Mouse (Mus musculus) Patski (cell line): Measurements from ENCODE around the gene Rnf114. TPM values are rescaled to one million over a fixed set of nuclear protein-coding genes. Genes with fewer than 3 reads are reported as not detected.

ENCODE experiments used
- ATAC-seq: fragments of 100-300 bp; one replicate; pipeline ENCODE4 v1.8.0; 2021
- CTCF ChIA-PET: fragments of 350-600 bp; sonication (Branson Sonifier 250); formaldehyde crosslinking; loops from one replicate; lab custom pipeline; 2022; ENCODE audit warnings: inconsistent platforms; lab: Charles Lee
- POLR2A ChIA-PET: fragments of 350-600 bp; sonication (Branson Sonifier 250); formaldehyde crosslinking; loops from one replicate; lab custom pipeline; 2022; ENCODE audit warnings: antibody characterized with exemption, inconsistent platforms; lab: Charles Lee
- DNase-seq: peaks from one replicate; pipeline ENCODE4 v3.0.0-alpha.2; 2011; ENCODE audit warnings: low read depth, low spot score
- H3K27me3 ChIP-seq: fragments of 371-371 bp; one replicate; pipeline ENCODE4 v1.5.1; 2021
- CTCF ChIP-seq: fragments of 100-300 bp; IDR thresholded peaks from one replicate; pipeline ENCODE4 v1.5.1; 2021
- in situ Hi-C: fragments of 300-500 bp; cut with MboI; formaldehyde crosslinking; loops from 3 replicates; pipeline ENCODE4 v1.11.1; 2018; ENCODE audit warnings: low pct_unique_long_range_greater_than_20kb, mixed read lengths
- polyA plus RNA-seq: library from polyadenylated mRNA; unstranded; gene quantifications from one replicate; pipeline ENCODE4 v1.2.3, GENCODE M21; 2021

The Rnf114 gene
- polyA plus RNA-seq, 1 experiment from 2014 or later = 69.4 TPM

- in situ Hi-C loops = no loop called here
- ChIA-PET POLR2A (interaction anchor here (1.4 to 2.0 kb wide), 2 partner anchors 65 to 67 kb away, joined by 5 to 15 read pairs; no protein-coding TSS in a partner anchor), CTCF (interaction anchor here (1.1 to 11.6 kb wide), 6 partner anchors 55 to 78 kb away, joined by 3 to 105 read pairs (median 4); no protein-coding TSS in a partner anchor)
- DNase-seq (no peak), ATAC-seq (peak; percentile 74)
- H3K27me3 ChIP-seq = no peaks in the 10 kb centered on the region
- TF ChIP-seq CTCF = no peak
These were observed 45.2 kb downstream of the Rnf114 start, which contains the start of gene Snai1 for GRCm38 (mm10) chr2:167537476-167538297. Gene Snai1, plus strand, starts transcription at chr2:167538195.

- in situ Hi-C loops = no loop called here
- H3K27me3 ChIP-seq = no peaks in the 10 kb centered on the region
- POLR2A ChIA-PET = interaction anchor here (0.6 to 2.0 kb wide), 4 partner anchors 43 to 67 kb away, joined by 3 to 15 read pairs (median 4); no protein-coding TSS in a partner anchor
- TF ChIP-seq CTCF = no peak
- no peak for ATAC-seq
- CTCF ChIA-PET = interaction anchor here (1.1 to 11.6 kb wide), 5 partner anchors 53 to 66 kb away, joined by 3 to 105 read pairs (median 4); no protein-coding TSS in a partner anchor
- DNase-seq = no peak
These were observed 46.3 kb downstream of the Rnf114 start for GRCm38 (mm10) chr2:167538671-167539306.

GRCm38 (mm10) chr2:167539536-167540476, 47.4 kb downstream of the Rnf114 start:
- in situ Hi-C loops = no loop called here
- ATAC-seq (no peak), DNase-seq (no peak)
- ChIA-PET POLR2A (interaction anchor here (1.2 kb wide), 1 partner anchor 66 kb away, joined by 3 read pairs; no protein-coding TSS in a partner anchor), CTCF (interaction anchor here (11.6 kb wide), 1 partner anchor 65 kb away, joined by 105 read pairs; no protein-coding TSS in a partner anchor)
- TF ChIP-seq CTCF = no peak
- H3K27me3 ChIP-seq = no peaks in the 10 kb centered on the region

- in situ Hi-C loops = no loop called here
- POLR2A ChIA-PET = no interaction called here
- CTCF ChIA-PET = interaction anchor here (1.4 to 11.6 kb wide), 2 partner anchors 9 to 64 kb away, joined by 3 to 105 read pairs; no protein-coding TSS in a partner anchor
- ATAC-seq = no peak
- H3K27me3 ChIP-seq = no peaks in the 10 kb centered on the region
- TF ChIP-seq CTCF = no peak
- DNase-seq = no peak
These were observed 48.1 kb downstream of the Rnf114 start for GRCm38 (mm10) chr2:167540477-167541110.

GRCm38 (mm10) chr2:167541324-167541723, 48.9 kb downstream of the Rnf114 start:
- no peak for ATAC-seq
- in situ Hi-C loops = no loop called here
- H3K27me3 ChIP-seq = no peaks in the 10 kb centered on the region
- DNase-seq = no peak
- no peak for TF ChIP-seq CTCF
- POLR2A ChIA-PET = no interaction called here
- CTCF ChIA-PET = interaction anchor here (1.4 kb wide), 1 partner anchor 10 kb away, joined by 3 read pairs; no protein-coding TSS in a partner anchor

- in situ Hi-C loops = no loop called here
- DNase-seq (no peak), ATAC-seq (no peak)
- ChIA-PET POLR2A (no interaction called here), CTCF (interaction anchor here (1.4 kb wide), 1 partner anchor 10 kb away, joined by 3 read pairs; no protein-coding TSS in a partner anchor)
- H3K27me3 ChIP-seq = no peaks in the 10 kb centered on the region
- TF ChIP-seq CTCF = no peak
These were observed 49.3 kb downstream of the Rnf114 start for GRCm38 (mm10) chr2:167541761-167542160.

- no peak for TF ChIP-seq CTCF
- in situ Hi-C loops = no loop called here
- CTCF ChIA-PET = no interaction called here
- POLR2A ChIA-PET = no interaction called here
- DNase-seq (no peak), ATAC-seq (no peak)
- H3K27me3 ChIP-seq = no peaks in the 10 kb centered on the region
These were observed 49.9 kb downstream of the Rnf114 start for GRCm38 (mm10) chr2:167542361-167542760.

GRCm38 (mm10) chr2:167543121-167544003, 50.9 kb downstream of the Rnf114 start:
- in situ Hi-C loops = no loop called here
- CTCF ChIA-PET = interaction anchor here (0.9 to 1.4 kb wide), 5 partner anchors 9 to 62 kb away, joined by 3 to 6 read pairs (median 4); no protein-coding TSS in a partner anchor
- POLR2A ChIA-PET = no interaction called here
- TF ChIP-seq CTCF = no peak
- no peaks in the 10 kb centered on the region for H3K27me3 ChIP-seq
- ATAC-seq = peak; percentile 11
- DNase-seq = no peak
